Mouse (Mus musculus) kidney, embryonic 16.5 days (tissue): ENCODE results near the gene Higd1b. TPM values are rescaled to one million over a fixed set of nuclear protein-coding genes. Genes with fewer than 3 reads are reported as not detected.

ENCODE experiments used
- ATAC-seq: fragments of 200-750 bp; cut with Nextera tagmentation; 2 replicates; pipeline ENCODE4 v1.8.0; 2017; ENCODE audit warnings: moderate TSS enrichment; ENCODE audit not compliant: low FRiP score, low TSS enrichment
- H3K27ac ChIP-seq: fragments of 300-500 bp; sonication (generic); 2 replicates; pipeline ENCODE4 v1.5.1; 2014; ENCODE audit warnings: low read length
- H3K27me3 ChIP-seq: fragments of 300-500 bp; sonication (generic); 2 replicates; pipeline ENCODE4 v1.6.1; 2014; ENCODE audit warnings: low read length, control low read depth, mixed read lengths; ENCODE audit not compliant: insufficient read depth
- H3K36me3 ChIP-seq: fragments of 300-500 bp; sonication (generic); 2 replicates; pipeline ENCODE4 v1.6.1; 2014; ENCODE audit warnings: low read length, control low read depth, mixed read lengths; ENCODE audit not compliant: insufficient read depth
- H3K4me1 ChIP-seq: fragments of 300-500 bp; sonication (generic); 2 replicates; pipeline ENCODE4 v1.6.1; 2014; ENCODE audit warnings: low read length, control low read depth, mixed read lengths; ENCODE audit not compliant: insufficient read depth
- H3K4me2 ChIP-seq: fragments of 300-500 bp; sonication (generic); replicated peaks from 2 replicates; pipeline ENCODE4 v1.6.1; 2014; ENCODE audit warnings: low read depth, low read length
- H3K4me3 ChIP-seq: fragments of 300-500 bp; sonication (generic); 2 replicates; pipeline ENCODE4 v1.5.1; 2014; ENCODE audit warnings: mild to moderate bottlenecking, low read length
- H3K9ac ChIP-seq: fragments of 300-500 bp; sonication (generic); replicated peaks from 2 replicates; pipeline ENCODE4 v1.6.1; 2014; ENCODE audit warnings: low read length
- H3K9me3 ChIP-seq: fragments of 300-500 bp; sonication (generic); 2 replicates; pipeline ENCODE4 v1.6.1; 2016; ENCODE audit warnings: low read length, control low read depth
- WGBS: fragments of 180-500 bp; shearing (Covaris S2); extraction: QIAGEN DNeasy Blood & Tissue Kit; methylation state at CpG from one replicate; pipeline ENCODE4 v1.1.7; 2014; 5-methylcytosine and 5-hydroxymethylcytosine counted together
- polyA plus RNA-seq: library from polyadenylated mRNA; unstranded; fragments of >200 nt; fragmentation: Nextera tagmentation; extraction: Ambion mirVana; gene quantifications from 2 replicates; pipeline ENCODE4 v1.2.1, GENCODE M21; 2015

Gene Higd1b
- 0.42 and 2.5 TPM in 2 replicates for polyA plus RNA-seq

DNA sequence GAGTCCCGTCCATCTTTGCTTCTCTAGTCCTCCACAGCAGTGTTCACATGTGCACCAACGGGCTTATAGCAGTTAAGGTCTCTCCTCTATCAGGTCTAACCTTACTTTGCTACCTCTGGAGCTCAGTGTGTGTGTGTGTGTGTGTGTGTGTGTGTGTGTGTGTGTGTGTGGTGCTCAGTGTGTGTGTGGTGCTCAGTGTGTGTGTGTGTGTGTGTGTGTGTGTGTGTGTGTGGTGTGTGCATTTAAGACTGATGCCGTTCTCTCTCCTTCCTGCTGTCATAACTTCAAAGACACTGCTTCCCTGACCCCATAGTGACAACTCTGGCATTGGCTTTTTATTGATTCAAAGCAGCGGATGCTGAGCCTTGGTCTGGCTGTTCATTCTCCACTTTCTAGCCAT is at the start of gene Higd1b:
TSS of gene Higd1b (plus strand) at position 301 of the 400 bp plus-strand sequence.
- WGBS, result 53% methylated on average over 4 of the region's 4 CpGs
- H3K27ac ChIP-seq, result no peak within 1 kb of the TSS; the same call in 1 of the 2 replicates
- H3K36me3 ChIP-seq, result peaks cover 25% of the 10 kb centered on the region
- H3K27me3 ChIP-seq, result no peaks in the 10 kb centered on the region
- no peaks in the 10 kb centered on the region for H3K9me3 ChIP-seq
- no peak within 1 kb of the TSS for H3K4me2 ChIP-seq
- peaks cover 7% of the 10 kb centered on the region for H3K4me1 ChIP-seq
- no peak within 1 kb of the TSS for H3K4me3 ChIP-seq
- no peak for ATAC-seq
- H3K9ac ChIP-seq, result no peak within 1 kb of the TSS

DNA sequence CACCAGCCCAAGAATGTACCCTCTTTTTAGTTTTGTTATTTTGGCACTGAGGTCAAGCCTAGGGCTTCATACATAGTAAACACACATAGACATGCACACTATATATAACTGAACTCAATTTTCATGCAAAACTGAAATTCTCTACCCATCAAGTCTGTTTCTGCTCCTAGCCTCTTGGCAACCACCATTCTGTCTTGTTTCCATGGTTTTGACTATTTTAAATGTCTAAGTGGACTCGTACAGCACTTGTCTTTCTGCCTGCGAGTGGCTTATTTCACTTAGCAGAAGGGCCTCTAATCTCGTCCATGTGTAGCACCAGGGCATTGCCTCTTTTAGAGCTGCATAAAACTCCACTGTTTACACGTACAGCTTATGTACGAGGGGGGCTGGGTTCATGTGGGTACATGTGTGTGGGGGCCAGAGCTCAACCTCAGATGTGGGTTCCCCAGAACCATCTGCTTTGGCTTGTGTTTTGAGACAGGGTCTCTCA is 47.9 kb upstream of the Higd1b start:
- H3K4me1 ChIP-seq, result peaks cover 15% of the 10 kb centered on the region
- H3K27ac ChIP-seq, result no peak overlapping the region
- H3K9ac ChIP-seq, result no peak overlapping the region
- H3K36me3 ChIP-seq, result no peaks in the 10 kb centered on the region
- no peaks in the 10 kb centered on the region for H3K9me3 ChIP-seq
- no peaks in the 10 kb centered on the region for H3K27me3 ChIP-seq
- no peak for ATAC-seq
- H3K4me3 ChIP-seq, result no peak overlapping the region
- WGBS, result 85% methylated on average over 5 of the region's 5 CpGs
- H3K4me2 ChIP-seq, result no peak overlapping the region

GRCm38 (mm10) chr11:102791682-102792445 is 43.8 kb upstream of the Higd1b start:
- Histone ChIP-seq H3K4me3 (no peak overlapping the region), H3K27me3 (no peaks in the 10 kb centered on the region), H3K9ac (0 out of 2 replicates have a peak overlapping the region, but pooled peaks have one; percentile 0), H3K4me2 (no peak overlapping the region), H3K4me1 (peaks cover 33% of the 10 kb centered on the region), H3K9me3 (no peaks in the 10 kb centered on the region), H3K36me3 (peaks cover 6% of the 10 kb centered on the region; the same call in 1 of the 2 replicates), H3K27ac (peak overlapping the region; percentile 5)
- WGBS, result 17% methylated on average over 14 of the region's 14 CpGs
- no peak for ATAC-seq

GRCm38 (mm10) chr11:102794157-102794556 is 41.5 kb upstream of the Higd1b start:
- H3K9me3 ChIP-seq, result no peaks in the 10 kb centered on the region
- no peak overlapping the region for H3K9ac ChIP-seq
- no peak overlapping the region for H3K4me3 ChIP-seq
- no peaks in the 10 kb centered on the region for H3K27me3 ChIP-seq
- no peak overlapping the region for H3K4me2 ChIP-seq
- ATAC-seq, result peak; percentile 55; the same call in 1 of the 2 replicates
- H3K27ac ChIP-seq, result 0 out of 2 replicates have a peak overlapping the region, but pooled peaks have one; percentile 35
- peaks cover 33% of the 10 kb centered on the region for H3K4me1 ChIP-seq
- H3K36me3 ChIP-seq, result peaks cover 12% of the 10 kb centered on the region; the same call in 1 of the 2 replicates
- 12% methylated on average over 8 of the region's 8 CpGs for WGBS

DNA sequence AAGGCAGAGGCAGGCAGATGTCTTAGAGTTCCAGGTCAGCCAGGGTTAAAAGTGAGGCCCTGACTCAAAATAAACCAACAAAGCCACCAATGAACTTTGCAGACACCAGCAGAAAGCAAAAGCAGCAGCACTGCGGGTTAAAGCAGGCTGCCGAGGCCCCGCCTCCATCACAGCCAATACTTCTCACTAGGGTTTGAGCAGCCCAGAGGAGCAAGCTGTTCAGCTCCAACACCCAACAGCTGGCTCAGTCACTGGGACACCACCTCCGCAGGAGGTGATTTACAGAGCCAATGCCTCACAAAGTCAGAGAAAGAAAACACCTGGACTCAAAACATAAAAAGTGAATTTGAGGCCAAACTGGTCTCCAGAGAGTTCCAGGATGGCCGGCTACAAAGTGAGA is 32.2 kb upstream of the Higd1b start:
- no peak overlapping the region for H3K9ac ChIP-seq
- H3K4me3 ChIP-seq, result no peak overlapping the region
- 43% methylated on average over 5 of the region's 5 CpGs for WGBS
- no peaks in the 10 kb centered on the region for H3K27me3 ChIP-seq
- H3K4me1 ChIP-seq, result peaks cover under 1% of the 10 kb centered on the region; the same call in 1 of the 2 replicates
- peaks cover 37% of the 10 kb centered on the region for H3K36me3 ChIP-seq
- no peak overlapping the region for H3K4me2 ChIP-seq
- no peaks in the 10 kb centered on the region; the same call in 1 of the 2 replicates for H3K9me3 ChIP-seq
- no peak for ATAC-seq
- no peak overlapping the region for H3K27ac ChIP-seq

- H3K4me3 ChIP-seq, result no peak overlapping the region
- no peak overlapping the region for H3K4me2 ChIP-seq
- no peak for ATAC-seq
- no peak overlapping the region for H3K9ac ChIP-seq
- no peaks in the 10 kb centered on the region for H3K27me3 ChIP-seq
- H3K36me3 ChIP-seq, result peaks cover 9% of the 10 kb centered on the region
- H3K27ac ChIP-seq, result no peak overlapping the region
- H3K4me1 ChIP-seq, result peaks cover 14% of the 10 kb centered on the region
- no peaks in the 10 kb centered on the region; the same call in 1 of the 2 replicates for H3K9me3 ChIP-seq
- WGBS, result 80% methylated on average over 5 of the region's 5 CpGs
Measured at GRCm38 (mm10) chr11:102808246-102808645, 27.4 kb upstream of the Higd1b start.

- peaks cover 20% of the 10 kb centered on the region for H3K4me1 ChIP-seq
- H3K4me2 ChIP-seq, result no peak overlapping the region
- H3K9me3 ChIP-seq, result no peaks in the 10 kb centered on the region
- no peaks in the 10 kb centered on the region for H3K27me3 ChIP-seq
- no peak overlapping the region for H3K9ac ChIP-seq
- no peak overlapping the region for H3K4me3 ChIP-seq
- H3K36me3 ChIP-seq, result no peaks in the 10 kb centered on the region
- 47% methylated on average over 4 of the region's 4 CpGs for WGBS
- H3K27ac ChIP-seq, result no peak overlapping the region
- no peak for ATAC-seq
Measured at GRCm38 (mm10) chr11:102810721-102811485, 24.7 kb upstream of the Higd1b start.

- no peak for ATAC-seq
- Histone ChIP-seq H3K9ac (no peak overlapping the region), H3K4me1 (peaks cover 31% of the 10 kb centered on the region), H3K4me2 (no peak overlapping the region), H3K4me3 (no peak overlapping the region), H3K36me3 (no peaks in the 10 kb centered on the region), H3K27ac (no peak overlapping the region), H3K27me3 (no peaks in the 10 kb centered on the region), H3K9me3 (no peaks in the 10 kb centered on the region)
Measured at GRCm38 (mm10) chr11:102814881-102815280, 20.8 kb upstream of the Higd1b start.

GRCm38 (mm10) chr11:102818121-102819020 is 17.3 kb upstream of the Higd1b start:
- H3K27ac ChIP-seq, result peak overlapping the region; percentile 99
- peak overlapping the region; percentile 90 for H3K4me3 ChIP-seq
- peaks cover 28% of the 10 kb centered on the region for H3K4me1 ChIP-seq
- no peaks in the 10 kb centered on the region for H3K27me3 ChIP-seq
- no peaks in the 10 kb centered on the region for H3K36me3 ChIP-seq
- H3K9me3 ChIP-seq, result no peaks in the 10 kb centered on the region
- under 1% methylated on average over 54 of the region's 92 CpGs for WGBS
- H3K4me2 ChIP-seq, result peak overlapping the region; percentile 88
- peak overlapping the region; percentile 97 for H3K9ac ChIP-seq
- peak; percentile 58 for ATAC-seq
